Mouse (Mus musculus) brain, embryonic 14.5 days (tissue): ENCODE results near the gene Gad1.

Experiments used
- CTCF ChIP-seq: fragments of 200-500 bp; IDR thresholded peaks from 2 replicates; pipeline ENCODE4 v1.5.1; 2012; ENCODE audit warnings: inconsistent platforms, mild to moderate bottlenecking, moderate library complexity, borderline replicate concordance; ENCODE audit not compliant: insufficient read depth, insufficient read length; ENCODE audit errors: extremely low read depth
- POLR2A ChIP-seq: fragments of 200-500 bp; IDR thresholded peaks from 2 replicates; pipeline ENCODE4 v1.6.1; 2012; ENCODE audit warnings: mild to moderate bottlenecking, inconsistent platforms, borderline replicate concordance; ENCODE audit not compliant: poor library complexity, insufficient read depth, insufficient read length, severe bottlenecking; ENCODE audit errors: extremely low read depth

DNA sequence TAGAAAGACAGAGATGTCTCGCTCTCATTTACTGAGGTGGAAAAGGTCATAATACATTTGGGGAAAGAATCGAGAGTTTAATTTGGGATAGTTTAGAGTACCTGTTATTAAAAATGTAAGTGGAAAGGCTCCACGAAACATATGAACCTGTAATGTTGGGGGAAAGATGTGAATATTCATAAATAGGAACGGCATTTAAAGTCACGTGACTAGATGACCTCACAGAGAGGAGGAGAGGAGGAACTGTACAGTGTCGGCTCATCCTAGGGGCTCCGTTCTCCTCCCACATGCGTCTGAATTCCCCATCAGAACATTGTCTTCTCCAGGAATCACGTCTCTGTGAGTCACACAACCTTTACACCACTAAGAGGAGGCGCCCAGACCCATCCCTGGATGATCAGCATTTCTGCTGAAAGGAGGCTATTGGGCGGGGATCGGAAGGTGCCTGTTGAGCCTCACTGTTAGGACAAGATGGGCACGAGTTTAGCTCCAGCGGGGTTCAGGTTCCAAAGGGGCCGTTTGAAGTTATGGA lies 739 bp upstream of the Gad1 start:
- TF ChIP-seq POLR2A: no peak
- TF ChIP-seq CTCF: no peak
